Mouse (Mus musculus) regulatory T cell (primary cell): ENCODE results near the gene Zfp593.

Source experiments
- in situ Hi-C: fragments of 300-600 bp; cut with MboI, MseI; formaldehyde crosslinking; loops from one replicate; pipeline ENCODE4 v1.15.1; 2025; ENCODE audit warnings: high pct_unique_total_duplicates

The Zfp593 gene

GRCm38 (mm10) chr4:134257198-134258009 lies 12.0 kb upstream of the Zfp593 start:
- in situ Hi-C loops: loop anchor here (5.0 to 10.0 kb wide), 2 partner anchors 40 to 1457 kb away; no protein-coding TSS in a partner anchor

DNA sequence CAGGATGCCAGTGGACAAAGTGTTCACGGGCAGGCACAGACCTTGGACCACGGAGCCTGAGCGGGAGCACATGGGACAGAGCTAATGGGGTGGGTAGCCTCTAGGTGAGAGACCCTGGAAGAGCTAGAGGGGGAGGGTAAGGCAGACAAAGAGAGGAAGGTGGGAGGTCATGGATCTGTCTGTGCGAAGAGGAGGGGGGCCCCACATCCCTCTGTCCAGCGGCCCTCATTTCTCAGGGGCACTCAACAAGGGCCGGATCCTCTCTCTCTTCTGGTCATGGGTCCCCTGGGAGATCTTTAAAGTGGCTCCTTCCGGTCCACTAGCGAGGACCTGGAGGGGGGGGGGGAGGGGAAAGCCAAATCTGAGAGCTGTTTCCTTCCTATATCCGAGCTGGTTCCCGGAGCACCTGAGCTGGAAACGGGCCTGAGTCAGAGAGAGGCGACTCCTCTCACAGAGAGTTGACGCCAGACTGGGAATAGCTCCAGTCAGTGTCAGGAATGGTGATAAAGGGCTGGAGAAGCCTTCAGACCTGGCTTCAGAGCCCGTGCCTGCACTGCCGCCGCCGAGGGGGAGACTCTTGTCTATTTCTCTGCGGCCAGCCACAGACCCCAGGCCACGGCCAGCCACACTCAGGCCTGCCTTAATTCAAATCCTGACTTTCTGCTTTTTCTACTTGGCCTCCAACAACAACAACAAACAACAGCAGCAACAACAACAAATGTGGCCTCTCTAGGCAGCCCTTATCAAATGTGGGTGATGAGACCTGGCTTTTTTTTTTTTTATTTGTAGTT lies 11.2 kb upstream of the Zfp593 start:
- in situ Hi-C loops: loop anchor here (5.0 to 10.0 kb wide), 2 partner anchors 41 to 1458 kb away; no protein-coding TSS in a partner anchor

- in situ Hi-C loops: loop anchor here (5.0 to 10.0 kb wide), 2 partner anchors 41 to 1459 kb away; no protein-coding TSS in a partner anchor
Observed at GRCm38 (mm10) chr4:134255854-134256253, 10.5 kb upstream of the Zfp593 start.

GRCm38 (mm10) chr4:134254835-134255234 lies 9.4 kb upstream of the Zfp593 start:
- in situ Hi-C loops: loop anchor here (5.0 to 10.0 kb wide), 2 partner anchors 42 to 1460 kb away; no protein-coding TSS in a partner anchor

DNA sequence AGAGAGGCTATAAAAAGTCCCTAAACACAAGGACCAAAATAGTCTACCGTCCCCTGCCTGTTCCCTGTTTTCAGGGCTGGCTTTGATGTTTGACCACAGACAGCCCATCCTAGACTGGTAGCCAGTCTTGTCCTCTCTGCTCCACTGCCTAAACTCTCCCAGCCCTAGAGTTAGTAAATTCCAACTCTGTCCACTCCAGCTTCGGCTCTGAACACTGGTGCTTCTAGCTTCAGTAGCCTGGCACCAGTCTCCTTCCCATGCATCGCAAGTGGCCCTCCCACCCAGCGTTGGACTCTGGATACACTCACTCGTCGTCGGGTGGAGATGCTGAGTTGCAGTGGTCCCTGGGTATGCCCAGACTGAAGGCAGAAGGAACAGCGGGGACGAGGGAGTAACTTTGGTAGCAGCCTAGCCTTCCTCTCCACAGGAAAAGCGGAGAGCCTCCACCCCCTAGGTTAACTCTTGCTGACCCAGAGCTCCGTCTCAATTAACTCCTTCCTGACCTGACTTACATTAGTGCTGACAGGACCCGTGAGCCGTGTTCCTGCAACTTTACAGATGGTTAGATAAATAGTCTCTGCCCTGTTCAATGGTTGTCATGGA lies 8.4 kb upstream of the Zfp593 start, which contains the start of gene Grrp1:
Gene Grrp1, minus strand, starts transcription at position 385 of the 603 bp plus-strand sequence.
- in situ Hi-C loops: loop anchor here (10.0 kb wide), 1 partner anchor 1461 kb away; no protein-coding TSS in a partner anchor

- in situ Hi-C loops: loop anchor here (10.0 kb wide), 1 partner anchor 1462 kb away; no protein-coding TSS in a partner anchor
Observed at GRCm38 (mm10) chr4:134252911-134253721, 7.7 kb upstream of the Zfp593 start.

DNA sequence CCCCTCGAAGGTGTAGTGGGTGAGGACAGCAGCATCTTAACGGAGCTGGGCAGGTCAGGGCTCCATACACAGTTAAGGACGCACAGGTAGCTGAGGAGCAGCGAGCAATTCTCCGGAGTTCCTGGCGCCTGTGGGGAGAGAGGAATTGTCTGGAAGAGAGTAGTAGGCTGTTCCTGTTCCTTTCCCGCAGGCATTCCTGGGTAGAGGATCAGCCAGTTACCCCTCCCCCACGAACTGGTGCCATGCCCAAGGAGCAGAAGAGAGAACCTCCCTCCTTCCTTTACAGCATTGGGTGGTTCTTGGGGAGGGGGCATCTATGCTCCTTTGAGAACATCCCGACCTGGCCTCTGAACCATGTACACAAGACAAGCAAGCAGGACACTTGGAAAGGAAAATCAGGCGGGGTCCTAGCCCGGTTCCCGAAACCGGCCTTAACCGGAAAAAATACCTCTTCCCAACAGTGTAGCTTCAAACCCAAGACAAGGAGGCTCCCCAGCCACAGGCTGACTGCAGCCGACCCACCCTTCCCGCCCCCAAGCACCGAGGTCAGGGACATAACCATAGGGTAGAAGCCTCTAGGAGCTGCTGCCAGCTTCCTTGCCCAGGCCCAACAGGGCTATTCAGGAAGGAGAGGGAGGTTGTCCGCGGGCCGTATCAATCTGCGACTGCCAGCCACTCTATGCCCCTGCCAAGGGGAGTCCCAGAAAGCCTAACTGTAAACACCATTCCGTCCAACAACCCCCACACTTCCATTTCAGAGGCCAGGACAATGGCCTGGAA lies 6.9 kb upstream of the Zfp593 start:
- in situ Hi-C loops: loop anchor here (10.0 kb wide), 1 partner anchor 1462 kb away; no protein-coding TSS in a partner anchor

DNA sequence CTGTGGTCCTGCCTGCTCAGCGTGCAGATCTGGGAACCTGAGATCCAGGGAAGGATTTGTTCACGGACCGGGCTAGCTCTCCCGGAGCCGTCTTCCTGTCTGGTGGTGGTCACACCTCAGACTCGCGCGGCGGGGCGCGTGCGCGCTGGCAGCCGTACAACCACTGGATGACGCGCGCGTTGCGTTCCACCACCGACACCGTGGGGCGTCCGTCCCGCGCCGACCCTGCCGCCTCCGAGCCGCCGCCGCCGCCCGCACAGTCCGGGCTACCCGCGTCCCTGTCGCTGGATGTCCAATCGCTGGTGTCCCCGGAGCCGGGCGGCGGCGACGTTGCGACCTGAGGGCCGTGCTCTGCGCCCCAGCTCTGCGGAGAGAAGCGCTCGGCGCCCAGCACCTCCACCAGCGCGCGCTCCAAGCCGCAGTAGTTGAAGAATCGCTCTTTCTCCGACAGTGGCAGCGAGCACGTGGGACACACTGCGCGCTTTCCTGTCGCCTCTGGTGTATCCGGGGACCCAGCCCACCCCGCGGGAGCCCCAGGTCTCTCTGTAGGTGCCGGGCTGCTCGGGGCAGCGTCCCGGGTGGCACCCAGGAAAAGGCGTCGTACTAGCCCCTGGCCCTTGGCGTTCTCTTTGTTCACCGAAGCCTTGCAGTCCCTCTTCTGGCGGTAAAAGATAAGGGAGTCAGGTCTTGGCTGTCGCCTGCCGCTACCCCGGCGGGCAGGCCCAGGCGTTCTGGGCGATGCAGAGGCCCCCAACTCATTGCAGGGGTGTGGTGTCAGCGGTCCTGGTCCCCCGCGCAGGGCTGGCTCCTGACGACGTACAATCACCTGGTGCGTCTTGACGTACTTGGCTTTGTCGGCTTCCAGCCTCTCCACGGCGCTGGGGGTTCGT lies 6.1 kb upstream of the Zfp593 start:
- in situ Hi-C loops: loop anchor here (10.0 kb wide), 1 partner anchor 1463 kb away; no protein-coding TSS in a partner anchor

GRCm38 (mm10) chr4:134250930-134251240 lies 5.5 kb upstream of the Zfp593 start:
- in situ Hi-C loops: loop anchor here (10.0 kb wide), 1 partner anchor 1464 kb away; no protein-coding TSS in a partner anchor

DNA sequence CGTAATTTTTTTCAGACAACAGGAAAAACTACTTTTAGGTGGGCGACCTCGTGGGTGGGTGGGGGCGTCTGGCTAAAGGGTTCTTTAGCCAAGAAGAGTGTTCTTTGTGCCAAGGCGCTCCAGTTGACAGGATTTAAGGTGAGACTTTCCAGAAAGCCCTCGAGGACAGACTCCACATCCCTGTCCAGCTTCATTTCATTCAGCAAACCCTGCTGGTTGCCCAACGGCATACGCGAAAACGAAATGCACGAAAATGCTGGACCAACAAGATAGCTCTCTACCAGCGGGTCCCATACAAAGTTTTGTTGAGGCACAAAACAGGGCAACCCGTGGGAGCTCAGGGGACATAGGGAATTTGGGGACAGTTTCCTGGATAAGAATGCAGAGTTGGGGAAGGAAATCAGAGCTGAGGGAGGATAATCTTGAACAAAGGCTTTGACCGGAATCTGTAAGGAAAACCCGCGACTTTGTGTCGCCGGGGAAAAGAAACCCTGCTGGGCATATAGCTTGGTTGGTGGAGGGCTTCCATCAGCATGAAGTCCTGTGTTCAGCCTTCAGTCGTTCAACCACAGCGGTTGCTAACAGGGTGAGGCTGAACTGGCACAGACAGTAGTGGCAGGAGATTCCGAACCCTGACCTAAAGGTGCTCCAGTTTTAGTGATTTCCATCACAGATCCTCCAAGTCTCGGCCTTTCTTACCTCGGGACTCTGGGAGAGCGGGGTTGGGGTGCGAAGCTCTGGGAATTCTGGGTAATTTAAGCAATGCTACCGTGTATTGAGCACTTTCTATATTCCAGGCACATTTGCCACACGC lies 4.9 kb upstream of the Zfp593 start:
- in situ Hi-C loops: loop anchor here (10.0 kb wide), 1 partner anchor 1464 kb away; no protein-coding TSS in a partner anchor

DNA sequence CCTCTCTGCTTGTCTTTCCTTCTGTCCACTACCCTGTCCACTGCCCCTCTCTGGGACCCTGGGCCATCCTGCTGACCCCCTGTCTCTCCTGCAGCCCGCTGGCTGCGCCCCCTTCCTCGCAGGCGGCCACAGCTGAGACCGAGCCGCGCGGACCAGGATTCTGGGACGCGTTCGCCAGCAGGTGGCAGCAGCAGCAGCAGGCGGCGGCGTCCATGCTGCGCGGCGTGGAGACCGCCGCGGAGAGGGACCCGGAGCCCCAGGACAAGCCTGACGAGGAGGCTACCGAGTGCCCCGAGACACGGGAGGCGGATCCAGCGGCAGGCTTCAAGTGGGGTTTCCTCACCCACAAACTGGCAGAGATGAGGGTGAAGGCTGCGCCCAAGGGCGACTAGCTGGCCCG lies 4.3 kb upstream of the Zfp593 start:
- in situ Hi-C loops: loop anchor here (10.0 kb wide), 1 partner anchor 1465 kb away; no protein-coding TSS in a partner anchor

- in situ Hi-C loops: no loop called here
Observed at GRCm38 (mm10) chr4:134246719-134247258, 1.4 kb upstream of the Zfp593 start, which contains the start of gene Gm30191. Gene Gm30191 (plus strand): TSS chr4:134246935.

GRCm38 (mm10) chr4:134246256-134246655 lies 864 bp upstream of the Zfp593 start:
- in situ Hi-C loops: no loop called here

DNA sequence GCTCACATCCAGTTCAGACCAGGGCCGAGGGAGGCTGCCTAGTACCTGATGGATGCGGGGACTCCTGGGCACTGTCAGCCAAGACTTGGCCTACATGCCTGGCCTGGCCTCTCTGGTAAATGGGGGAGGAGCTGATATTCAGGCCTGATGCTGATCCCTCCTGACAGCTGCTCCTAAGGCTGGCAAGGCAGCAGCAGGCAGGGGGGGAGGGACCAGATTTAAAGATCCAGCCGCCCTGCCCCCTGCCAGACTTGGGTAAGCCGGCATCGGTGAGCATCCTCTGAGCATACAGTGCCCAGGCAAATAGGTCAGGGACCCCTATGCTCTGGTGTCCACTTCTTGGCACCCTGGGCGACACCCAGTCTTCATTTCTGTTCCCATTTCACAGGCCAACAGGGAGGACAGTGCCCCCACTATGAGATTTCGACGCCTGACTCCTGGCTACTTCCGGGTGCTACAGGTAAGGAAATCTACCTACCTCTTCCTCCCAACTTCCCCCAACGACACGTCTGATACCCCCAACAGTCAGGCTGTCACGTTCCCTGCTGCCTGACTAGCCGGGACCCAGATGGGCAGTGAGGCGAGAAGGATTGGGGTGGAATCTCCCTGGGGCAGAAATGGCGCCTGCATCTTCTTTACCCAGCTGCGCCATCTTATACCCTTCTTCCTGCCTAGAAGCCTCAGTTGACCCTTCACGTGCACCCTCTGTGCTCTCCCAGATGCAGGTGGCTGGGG lies 1.7 kb downstream of the Zfp593 start, which contains the start of gene E130218I03Rik:
Gene E130218I03Rik, plus strand, starts transcription at position 147 of the 735 bp plus-strand sequence.
- in situ Hi-C loops: no loop called here

DNA sequence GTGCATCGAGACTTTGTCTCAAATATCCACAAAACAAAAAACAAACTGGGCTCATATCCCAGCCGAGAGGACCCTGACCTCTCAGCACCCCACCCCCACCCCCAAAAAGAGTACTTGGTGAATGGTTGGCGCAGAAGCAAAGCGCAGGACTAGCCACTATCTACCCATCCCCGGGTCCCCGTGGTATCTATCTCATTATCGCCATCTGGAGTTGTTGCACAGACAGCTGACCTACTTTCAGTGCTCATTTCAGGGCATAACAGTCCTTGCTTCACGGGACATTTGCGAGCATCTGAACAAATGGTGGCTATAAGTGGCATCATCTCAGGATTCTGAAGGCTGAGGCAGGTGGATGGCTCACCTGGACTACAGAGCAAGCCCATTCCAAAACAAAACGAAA lies 6.7 kb downstream of the Zfp593 start:
- in situ Hi-C loops: no loop called here

GRCm38 (mm10) chr4:134238279-134238651 lies 7.1 kb downstream of the Zfp593 start, which contains the start of gene Cnksr1:
Gene Cnksr1 (minus strand): TSS chr4:134238399.
- in situ Hi-C loops: no loop called here
